Mouse (Mus musculus): Measurements from ENCODE around the gene Smchd1. TPM values are rescaled to one million over a fixed set of nuclear protein-coding genes. Genes with fewer than 3 reads are reported as not detected.
A peak's percentile ranks its signal among the peaks of the same experiment; 100 is the strongest.
"Not testable (repeated sequence)": the region's sequence is repeated elsewhere in the genome, so short reads cannot be mapped to it uniquely, and the experiment has no call there.

Gene Smchd1
- 43.5 and 43.6 TPM in 2 replicates for total RNA-seq (2021)
- long read RNA-seq, full-length matches to known transcripts = 3 of 9 reads
- long read RNA-seq, partial matches to known transcripts = 5 of 9 reads
- long read RNA-seq, other reads (novel, unspliced or antisense) = 1 of 9 reads

DNA sequence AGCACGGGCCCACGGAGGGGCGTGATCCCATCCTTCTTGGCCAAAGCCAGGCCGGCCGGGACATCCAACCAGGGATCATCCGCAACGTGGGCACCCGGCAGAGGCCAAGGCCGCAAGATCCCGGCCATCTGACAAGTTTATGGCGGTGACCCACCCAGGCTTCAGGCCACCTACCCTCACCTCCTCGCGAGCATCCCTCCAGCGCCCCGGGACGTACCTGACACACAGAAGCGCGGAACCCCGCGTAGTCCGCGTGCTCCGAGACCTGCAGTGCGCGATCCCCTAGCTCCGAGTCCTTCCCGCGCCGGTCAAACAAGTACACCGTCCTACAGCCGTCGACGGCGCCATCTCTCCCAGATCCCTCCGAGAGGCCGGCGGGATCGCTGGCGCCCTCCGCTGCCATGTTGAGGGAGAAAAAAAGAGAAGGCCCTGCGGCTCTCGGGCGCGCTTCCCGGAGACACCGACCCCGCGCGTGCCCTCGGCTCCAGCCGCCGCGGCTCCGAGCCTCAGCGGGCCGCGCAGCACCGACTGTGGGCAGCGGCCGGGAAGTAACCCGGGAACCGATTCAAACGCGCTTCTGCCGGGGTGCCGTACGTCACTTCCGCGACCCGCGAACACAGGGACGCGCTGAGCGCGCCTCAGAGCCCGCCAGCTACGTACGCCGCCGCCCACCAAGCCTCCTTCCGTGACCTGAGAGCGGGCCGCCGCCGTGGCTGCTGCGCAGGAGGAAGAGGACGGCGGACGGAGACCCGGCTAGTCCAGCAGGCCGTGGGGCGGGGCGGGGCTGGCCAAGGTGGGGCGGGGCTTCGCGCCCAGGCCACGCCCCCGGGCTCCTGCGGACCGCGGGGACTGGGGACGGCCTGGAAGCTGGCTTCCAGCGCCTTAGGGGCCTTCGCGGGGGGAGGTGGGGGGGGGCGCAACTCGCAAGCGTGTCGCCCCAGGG lies at the start of gene Smchd1:
Gene Smchd1 (minus strand): TSS at position 582 of the 943 bp plus-strand sequence.
- DNase-seq = peak; percentile 93

DNA sequence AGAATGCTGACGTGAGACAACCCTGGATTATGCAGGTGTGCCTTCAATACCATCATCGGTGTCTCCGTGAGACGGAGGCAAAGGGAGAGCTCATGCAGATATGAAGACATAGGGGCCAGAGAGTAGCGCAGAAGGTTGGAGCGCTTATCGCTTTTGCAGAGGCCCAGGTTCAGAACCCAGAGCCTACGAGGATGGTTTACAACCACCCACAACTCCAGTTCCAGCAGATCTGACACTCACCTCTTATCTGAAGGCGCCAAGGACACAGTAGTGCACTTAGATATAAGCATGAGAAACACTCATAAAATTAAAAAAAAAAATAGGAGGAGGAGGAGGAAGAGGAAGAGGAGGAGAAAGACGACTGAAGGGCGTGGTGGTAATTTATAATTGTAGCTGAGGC lies 35.2 kb upstream of the Smchd1 start:
- DNase-seq = no peak

DNA sequence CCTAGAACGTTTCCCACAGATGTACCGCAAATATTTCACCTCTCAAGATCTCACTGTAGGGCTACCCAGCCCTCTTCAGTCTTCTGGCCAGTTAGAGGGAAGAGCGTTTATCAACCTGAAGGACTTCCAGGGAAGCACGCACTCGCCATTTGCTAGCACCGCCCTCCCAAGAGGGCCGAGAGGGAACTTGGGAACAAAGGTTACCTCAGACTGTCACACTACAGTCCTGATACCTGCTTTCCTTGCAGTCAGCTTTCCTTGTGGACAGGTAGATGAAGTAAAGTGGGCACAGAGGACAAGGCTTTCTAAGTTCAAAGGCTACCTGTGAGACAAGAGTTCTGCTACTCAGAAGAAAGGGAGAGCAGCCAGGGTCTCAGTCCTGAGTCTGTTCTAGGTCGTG lies 31.7 kb upstream of the Smchd1 start:
- no peak for DNase-seq

DNA sequence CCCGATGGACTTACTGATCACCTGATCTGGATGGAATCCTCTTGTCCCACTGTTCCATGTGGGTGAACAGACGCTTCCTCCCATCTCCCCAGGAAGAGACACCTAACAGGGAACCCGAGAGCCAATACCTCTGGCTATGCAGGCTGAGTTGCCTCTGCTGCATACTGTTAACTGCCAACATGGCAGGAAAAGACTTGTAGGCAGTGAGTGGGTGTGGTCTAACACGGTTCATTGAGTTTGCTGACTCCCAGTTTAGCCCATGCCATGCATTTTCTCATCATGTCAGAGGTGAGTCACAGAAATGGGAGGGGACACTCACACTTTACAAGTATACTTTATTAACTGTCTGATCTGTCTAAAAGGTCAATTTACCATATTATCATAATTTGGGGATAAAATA lies 20.6 kb upstream of the Smchd1 start:
- no peak for DNase-seq

DNA sequence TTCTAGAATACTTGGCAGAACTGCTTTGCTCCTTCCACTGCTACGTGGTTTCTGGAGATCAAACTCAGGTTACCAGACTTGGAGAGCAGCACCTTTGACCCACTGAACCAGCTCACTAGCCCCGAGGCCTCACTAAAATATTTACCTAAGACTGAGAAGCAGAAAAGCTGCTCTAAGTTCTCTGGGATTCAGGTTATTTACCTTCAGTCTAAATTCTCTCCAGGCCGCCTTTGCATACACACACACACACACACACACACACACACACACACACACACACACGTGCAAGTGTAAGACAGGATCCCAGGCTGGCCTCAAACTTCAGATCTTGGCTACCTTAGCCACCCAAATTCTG lies 16.2 kb upstream of the Smchd1 start:
- no peak for DNase-seq

DNA sequence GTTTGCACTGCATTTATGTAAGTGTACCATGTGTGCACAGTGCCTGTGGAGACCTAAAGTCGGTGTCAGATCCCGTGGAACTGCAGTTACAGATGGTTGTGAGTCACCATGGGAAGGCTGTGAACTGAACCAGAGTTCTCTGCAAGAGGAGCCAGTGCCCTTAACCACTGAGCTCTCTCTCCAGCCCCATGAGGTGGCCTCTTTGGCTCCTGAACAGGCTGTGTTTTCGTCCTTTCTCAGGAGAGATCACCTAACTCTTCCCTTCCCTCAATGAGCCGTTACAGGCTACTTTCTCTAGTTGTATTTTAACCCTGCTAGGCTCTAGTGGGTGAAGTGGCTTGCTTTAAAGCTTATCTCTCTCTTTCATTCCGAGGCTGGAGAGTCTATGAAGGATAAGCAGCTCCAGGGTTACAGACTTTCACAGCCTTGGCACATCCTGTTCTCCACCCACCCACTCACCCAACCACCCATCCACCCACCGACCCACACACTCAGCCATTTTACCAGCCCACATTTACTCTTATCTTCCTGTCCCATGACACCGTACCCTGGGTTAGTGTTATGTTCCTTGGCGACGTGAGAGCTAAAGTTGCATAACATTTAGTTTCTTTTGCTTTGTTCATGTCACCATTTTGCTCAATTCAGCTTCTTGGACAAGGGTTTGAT lies 15.7 kb upstream of the Smchd1 start:
- DNase-seq = no peak

DNA sequence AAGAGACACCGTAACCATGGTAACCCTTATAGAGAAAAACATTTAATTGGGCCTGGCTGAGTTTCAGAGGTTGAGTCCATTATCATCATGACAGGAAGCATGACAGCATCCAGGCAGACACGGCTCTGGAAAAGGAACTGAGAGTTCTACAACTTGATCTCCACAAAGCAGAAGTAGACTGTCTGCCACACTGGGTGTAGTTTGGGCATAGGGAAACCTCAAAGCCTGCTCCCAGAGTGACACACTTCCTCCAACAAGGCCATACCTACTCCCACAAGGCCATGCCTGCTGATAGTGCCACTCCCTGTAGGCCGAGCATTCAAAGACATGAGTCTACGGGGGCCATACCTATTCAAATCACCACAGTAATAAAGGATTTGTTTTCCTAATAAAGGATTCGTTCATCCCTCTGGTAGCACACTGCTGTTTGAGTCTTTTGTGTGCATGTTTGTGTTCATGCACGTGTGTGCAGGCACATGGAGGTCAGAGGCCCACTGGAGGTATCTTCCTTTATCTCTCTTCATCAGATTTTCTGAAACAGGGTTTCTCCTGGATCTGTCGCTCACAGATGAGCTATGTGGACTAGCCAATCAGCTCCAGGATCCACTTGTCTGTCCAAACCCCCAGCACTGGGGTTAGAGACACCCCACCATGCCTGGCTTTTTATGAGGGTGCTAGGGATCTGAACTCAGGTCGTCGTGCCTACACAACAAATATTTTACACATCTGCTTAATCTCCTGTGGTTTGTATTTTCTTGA lies 14.7 kb upstream of the Smchd1 start:
- no peak for DNase-seq

DNA sequence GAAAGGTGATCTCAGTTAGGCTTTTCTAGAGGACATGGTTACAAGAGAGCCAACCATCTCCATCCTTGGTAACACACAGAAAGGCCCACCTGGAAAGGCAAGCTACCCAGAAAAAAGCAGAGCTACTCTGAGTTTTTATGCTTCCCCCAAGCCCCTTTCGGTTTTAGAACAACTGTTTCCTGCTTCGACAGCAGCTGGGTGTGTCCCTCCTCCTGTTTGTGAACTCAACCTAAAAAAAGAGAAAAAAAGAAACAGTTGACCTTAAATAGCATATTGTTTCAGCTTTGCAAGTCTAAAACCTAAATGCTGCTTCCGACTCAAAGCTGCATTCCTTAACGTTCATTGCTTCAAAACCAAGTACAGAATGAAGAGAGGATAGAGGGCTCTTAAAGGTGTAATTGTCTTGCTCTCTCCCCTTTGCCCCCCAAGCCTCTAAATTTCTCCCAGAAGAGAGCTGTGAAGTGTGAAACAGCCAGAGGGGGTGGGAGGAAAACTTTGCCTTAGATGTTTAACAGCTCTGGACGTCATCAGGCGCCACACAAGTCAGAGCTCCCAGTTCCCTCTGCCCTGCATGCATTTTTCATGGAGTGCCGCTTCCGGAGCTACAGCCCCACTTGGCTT lies 11.2 kb upstream of the Smchd1 start:
- no peak for DNase-seq

DNA sequence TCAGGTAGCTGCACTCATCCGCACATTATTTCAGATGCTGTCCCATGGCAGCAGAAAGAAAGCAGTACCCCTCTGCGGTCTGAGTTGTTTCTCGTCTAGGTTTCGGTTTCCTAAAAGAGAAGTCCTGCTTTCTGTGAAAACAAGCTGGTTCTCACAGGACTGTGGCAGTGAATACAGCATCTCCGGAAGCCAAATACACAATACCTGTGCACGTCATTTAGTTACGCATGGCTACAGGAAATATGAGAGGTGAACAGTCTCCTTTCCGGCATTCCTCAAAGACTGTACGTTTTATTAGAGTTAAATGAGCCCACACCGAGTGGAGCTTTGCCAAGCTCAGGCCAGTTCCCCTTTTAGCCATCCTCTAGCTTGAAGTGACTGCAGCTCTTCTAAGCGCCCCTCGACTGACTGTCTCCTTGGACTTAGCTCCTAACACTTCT lies 10.7 kb upstream of the Smchd1 start:
- DNase-seq = no peak

DNA sequence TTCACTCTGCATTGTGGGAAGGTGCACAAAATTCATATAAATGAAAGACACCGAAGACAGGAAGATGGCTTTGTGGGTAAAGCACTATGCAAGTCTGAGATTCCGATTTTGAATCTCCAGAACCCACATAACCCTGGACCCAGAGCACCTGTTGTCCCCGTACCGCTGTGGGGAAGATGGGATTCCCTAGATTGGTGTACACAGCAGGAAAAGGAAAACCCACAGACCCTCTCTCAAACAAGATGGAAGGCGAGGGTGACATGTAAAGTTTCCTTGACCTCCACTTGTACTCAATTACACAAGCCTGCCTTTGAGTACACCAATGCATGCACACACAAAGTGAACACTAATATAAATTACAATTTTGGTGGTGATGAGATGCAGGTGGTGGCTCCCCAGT lies 9.6 kb upstream of the Smchd1 start:
- no peak for DNase-seq

DNA sequence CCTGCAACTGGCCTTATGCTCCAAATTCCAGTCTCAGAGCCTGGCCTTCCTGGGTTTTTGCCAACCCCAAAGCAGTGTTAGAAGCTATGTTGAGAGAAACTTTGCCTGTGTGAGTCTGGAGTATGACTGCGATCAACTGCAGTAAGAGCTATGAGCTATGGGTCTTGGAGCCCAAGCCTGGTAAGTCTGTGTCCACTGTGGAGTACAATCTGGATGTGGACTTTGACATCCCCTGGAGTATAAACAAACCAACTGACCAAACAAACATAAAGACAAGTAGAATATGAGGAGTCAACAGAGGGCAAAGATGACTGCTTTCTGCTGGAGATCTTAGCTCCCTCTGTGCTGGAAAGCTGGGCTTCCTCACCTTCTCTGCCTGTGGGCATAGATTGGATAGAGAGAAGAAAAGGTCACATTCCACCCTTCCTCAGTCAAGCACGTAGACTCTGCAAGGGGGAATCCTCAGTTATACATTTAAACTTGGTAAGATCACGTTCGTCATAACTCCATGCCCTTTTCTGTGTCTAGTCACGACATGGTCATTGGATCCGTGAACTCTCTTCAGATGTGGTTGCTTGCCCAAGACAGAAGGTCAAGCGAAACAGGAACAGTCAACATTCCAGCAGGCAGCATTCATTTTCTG lies 8.4 kb upstream of the Smchd1 start:
- DNase-seq = no peak

DNA sequence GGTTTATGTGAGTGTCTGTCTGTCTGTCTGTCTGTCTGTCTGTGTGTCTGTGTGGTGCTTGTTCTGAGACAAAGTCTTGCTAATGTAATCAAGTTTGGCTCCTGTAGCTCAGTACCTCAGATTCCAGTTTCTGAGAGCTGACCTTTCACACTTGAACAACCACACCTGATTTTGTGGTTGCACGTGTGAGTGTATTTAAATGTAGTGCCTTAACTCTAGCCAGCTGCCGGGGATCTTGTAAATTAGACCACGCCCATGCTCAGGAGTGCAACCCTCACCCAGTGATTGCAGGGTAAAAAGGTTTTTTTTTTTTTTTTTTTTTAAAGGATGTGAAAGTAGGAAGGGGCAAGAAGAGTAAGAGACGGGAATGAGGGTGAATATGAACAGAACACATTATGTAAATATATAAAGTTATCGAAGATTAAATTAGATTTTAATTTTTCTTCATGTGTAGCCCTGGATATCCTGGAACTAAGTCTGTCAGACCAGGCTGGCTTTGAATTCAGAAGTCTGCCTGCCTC lies 4.3 kb upstream of the Smchd1 start:
- DNase-seq = no peak

DNA sequence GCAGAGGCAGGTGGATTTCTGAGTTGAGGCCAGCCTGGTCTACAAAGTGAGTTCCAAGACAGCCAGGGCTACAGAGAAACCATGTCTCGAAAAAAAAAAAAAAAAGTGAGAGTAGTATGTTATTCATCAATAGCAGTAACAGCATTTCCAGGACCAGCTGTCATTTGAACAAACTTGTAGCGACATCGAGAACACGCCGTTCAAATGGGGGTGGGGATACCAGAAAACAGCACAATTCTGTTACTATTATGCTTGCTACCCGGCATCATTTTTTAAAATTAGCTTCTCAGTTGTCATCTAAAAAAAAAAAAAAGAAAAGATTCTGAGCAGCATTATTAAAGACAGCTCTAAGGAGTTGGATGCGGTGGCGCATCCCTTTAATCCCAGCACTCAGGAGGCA lies 2.3 kb upstream of the Smchd1 start:
- DNase-seq = no peak

DNA sequence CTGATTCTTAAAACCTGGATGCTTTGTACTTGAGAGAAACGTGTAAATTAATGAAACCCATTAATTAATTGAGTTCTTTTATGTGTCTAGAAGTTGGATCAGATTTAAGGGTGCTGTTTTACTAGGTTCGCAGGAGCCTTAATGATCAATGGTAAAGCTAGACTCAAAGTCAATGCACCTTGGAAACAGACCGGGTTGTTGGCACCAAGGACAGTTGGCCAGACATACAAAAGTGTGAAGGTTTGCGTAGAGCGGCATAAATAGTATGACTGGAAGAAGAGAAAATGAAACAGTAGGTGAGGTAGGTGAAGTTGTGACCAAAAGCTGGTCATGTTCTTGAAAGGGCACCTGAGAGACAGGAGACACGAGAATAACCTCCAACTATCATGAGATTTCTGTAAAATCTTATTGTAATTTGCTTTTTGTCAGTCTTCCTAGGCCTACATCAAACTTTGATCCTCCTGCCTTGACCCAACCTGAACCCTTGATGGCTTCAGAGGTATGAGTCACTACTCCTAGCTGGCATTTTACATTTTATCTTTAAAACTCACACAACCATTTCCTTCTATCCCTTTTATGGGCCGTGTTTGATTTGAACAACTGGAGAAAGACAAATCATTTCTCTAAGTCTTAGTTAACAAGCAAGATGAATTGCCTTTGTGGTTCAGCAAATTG lies 1.3 kb upstream of the Smchd1 start:
- DNase-seq = no peak

DNA sequence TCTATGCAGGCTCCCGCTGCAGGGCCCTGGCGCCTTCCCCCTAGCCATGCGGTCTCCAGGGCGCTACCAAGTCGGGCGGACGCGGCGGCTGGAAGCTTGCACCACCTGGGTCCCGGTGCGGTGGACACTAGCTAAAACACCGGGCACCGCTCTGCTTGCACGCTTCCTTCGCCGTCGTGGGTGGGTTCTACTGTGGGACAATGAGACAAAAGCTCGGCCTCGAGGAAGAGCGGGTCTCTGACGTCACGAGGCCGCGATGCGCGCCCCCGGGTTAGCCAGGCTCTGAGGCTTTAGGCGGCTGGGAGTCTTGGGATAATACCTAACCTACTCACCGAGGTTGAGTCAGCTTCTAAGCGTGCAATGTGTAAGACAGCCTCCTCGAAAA lies 554 bp upstream of the Smchd1 start:
- peak; percentile 58 for DNase-seq

DNA sequence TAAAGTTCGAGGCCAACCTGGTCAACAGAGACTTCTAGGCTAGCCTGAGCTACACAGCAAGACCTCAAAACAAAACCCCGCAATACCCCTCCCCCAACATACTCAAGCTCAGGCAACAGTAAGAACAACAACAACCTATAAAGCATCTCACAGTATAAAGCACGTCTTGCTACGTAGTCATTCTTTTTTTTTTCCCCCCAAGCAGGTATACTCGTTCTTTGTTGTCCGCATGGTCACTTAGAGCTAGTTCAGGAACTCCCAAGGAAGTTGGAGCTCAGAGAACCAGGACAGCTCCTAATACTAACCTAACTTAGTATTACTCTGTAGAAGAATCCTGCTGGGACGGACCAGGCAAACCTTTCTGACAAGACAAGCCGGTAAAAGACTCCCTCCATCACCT lies 1.0 kb downstream of the Smchd1 start:
- no peak for DNase-seq

DNA sequence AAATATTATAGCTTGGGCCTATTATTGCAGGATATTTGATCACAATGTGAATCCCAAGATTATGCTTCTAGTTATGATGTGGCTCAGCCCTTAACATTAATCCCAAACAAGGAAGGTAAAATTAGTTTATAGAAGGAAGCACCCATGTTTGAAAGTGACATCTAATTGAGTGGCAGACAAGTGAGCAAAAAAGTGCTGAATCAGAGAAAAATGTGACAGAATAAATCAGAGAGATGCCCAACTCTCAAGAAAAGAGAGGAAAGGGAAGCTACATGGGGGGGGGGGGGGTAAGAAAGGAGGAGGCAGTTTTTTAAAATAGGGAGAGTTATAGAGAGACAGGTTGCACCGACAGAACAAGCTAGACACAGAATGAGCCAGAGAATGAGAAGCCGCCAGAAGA lies 3.9 kb downstream of the Smchd1 start:
- DNase-seq = no peak

DNA sequence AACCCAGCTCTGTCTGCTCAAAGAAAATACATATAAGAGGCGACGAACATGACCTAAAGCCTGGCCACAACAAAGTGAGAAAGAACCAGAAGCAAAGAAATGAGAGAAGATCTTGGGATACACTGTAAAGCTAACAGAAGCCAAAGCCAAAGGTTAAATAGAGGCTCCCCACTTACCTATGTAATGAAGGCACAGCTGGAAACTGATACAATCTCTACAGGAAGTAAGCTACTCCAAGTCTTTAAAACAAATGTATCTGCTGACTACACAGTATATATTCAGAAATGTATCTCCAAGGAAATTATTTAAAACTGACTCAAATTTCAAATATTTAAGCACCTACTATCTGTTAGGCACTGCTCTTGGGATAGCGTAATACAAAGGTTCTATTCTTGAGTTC lies 14.8 kb downstream of the Smchd1 start:
- no peak for DNase-seq

DNA sequence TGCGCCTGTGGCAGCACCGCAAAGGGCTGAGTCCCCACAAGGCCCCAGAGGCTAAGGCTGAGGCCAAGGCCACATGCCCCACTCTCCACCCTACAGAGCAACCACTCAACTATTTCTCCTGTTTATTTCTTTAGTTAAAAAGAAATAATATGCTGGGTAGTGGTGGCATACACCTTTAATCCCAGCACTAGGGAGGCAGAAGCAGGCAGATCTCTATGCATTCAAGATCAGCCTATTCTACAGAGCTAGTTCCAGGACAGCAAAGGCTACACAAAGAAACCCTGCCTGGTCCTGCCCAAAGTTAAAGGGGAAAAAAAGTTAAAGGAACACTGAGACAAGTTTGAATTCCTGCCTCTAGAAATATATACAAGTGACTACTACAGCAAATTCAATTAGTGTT lies 15.3 kb downstream of the Smchd1 start, which contains the start of gene Gm4707:
Gene Gm4707 (minus strand): TSS at position 101 of the 400 bp plus-strand sequence.
- no peak for DNase-seq

DNA sequence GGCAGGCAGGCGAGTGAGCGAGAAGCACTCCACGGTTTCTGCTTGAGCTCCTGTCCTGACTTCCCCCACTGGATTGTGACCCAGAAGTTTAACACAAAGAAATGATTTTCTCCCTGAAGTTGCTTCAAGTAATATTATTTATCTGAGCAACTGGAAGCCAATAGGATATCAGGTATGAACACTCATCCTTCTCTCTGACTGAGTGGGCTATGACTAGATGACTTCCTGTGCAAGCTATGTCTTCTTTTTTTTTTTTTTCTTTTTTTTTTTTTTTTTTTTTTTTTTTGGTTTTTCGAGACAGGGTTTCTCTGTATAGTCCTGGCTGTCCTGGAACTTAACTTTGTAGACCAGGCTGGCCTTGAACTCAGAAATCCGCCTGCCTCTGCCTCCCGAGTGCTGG lies 17.8 kb downstream of the Smchd1 start:
- not testable (repeated sequence) for DNase-seq

DNA sequence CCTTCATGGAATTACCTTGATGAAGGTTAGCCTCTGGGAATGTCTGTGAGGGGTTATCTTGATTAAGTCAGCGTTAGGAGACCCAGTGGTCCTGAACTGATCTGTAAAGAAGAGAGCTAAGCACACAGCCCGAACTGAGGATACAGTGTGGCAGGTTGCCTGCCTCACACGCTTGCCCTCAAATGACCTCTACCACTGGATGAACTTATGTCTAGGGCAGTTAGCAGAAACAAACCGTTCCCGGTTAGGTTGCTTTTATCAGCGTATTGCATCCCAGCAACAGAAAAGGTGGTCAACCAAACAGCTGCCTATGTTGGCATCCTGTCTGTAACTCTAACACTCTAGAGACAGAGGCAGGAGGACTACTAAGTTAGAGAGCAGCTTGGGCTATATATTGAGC lies 30.0 kb downstream of the Smchd1 start:
- DNase-seq = no peak

All from adrenal gland, postnatal 25 days (tissue).